Mouse (Mus musculus) MEL (cell line): ENCODE data around the gene E130114P18Rik. TPM values are rescaled to one million over a fixed set of nuclear protein-coding genes. Genes with fewer than 3 reads are reported as not detected.
A peak's percentile ranks its signal among the peaks of the same experiment; 100 is the strongest.

ENCODE experiments used
- DNase-seq: peaks from one replicate; pipeline ENCODE4 v3.0.0; 2011; ENCODE audit warnings: low read depth, low spot score
- H3K27ac ChIP-seq: 2 replicates; pipeline ENCODE4 v1.5.1; 2012; ENCODE audit warnings: low read depth, mild to moderate bottlenecking, control low read depth, low read length, moderate library complexity; ENCODE audit not compliant: control insufficient read depth
- H3K27me3 ChIP-seq, 2 experiments: fragments of 150-350 bp in 1 of 2; sonication (generic) in 1 of 2; 2 replicates each; pipeline ENCODE4 v1.6.1; 2012; ENCODE audit warnings: low read length in 2 of 2, mild to moderate bottlenecking in 2 of 2, improper control_type of control experiment in 1 of 2, moderate library complexity in 1 of 2; ENCODE audit not compliant: insufficient read depth in 2 of 2, control insufficient read depth in 1 of 2
- H3K36me3 ChIP-seq, 2 experiments: 2 replicates each; pipeline ENCODE4 v1.6.1; 2012 to 2014; ENCODE audit warnings: low read length in 2 of 2, improper control_type of control experiment in 1 of 2, inconsistent platforms in 1 of 2, mild to moderate bottlenecking in 1 of 2; ENCODE audit not compliant: insufficient read depth in 2 of 2, control insufficient read depth in 1 of 2
- H3K4me1 ChIP-seq, 2 experiments: fragments of 150-350 bp in 1 of 2; sonication (generic) in 1 of 2; 2 replicates each; pipeline ENCODE4 v1.6.1; 2012; ENCODE audit warnings: low read length in 2 of 2, improper control_type of control experiment in 1 of 2, mild to moderate bottlenecking in 1 of 2; ENCODE audit not compliant: insufficient read depth in 2 of 2, control insufficient read depth in 1 of 2
- H3K4me3 ChIP-seq, 2 experiments: fragments of 150-350 bp in 1 of 2; sonication (generic) in 1 of 2; 2 replicates each; pipeline ENCODE4 v1.5.1; 2012; ENCODE audit warnings: low read depth in 2 of 2, low read length in 2 of 2, mild to moderate bottlenecking in 2 of 2, moderate library complexity in 2 of 2, control low read depth in 1 of 2, improper control_type of control experiment in 1 of 2; ENCODE audit not compliant: control insufficient read depth in 1 of 2, insufficient read depth in 1 of 2
- H3K79me2 ChIP-seq: 2 replicates; pipeline ENCODE4 v1.6.1; 2012; ENCODE audit warnings: mild to moderate bottlenecking, low read length, moderate library complexity; ENCODE audit not compliant: control insufficient read depth, poor library complexity, insufficient read depth
- H3K9ac ChIP-seq: 2 replicates; pipeline ENCODE4 v1.6.1; 2012; ENCODE audit warnings: low read depth, mild to moderate bottlenecking, control low read depth, low read length, moderate library complexity; ENCODE audit not compliant: control insufficient read depth, poor library complexity, severe bottlenecking
- H3K9me3 ChIP-seq: fragments of 150-350 bp; sonication (generic); replicated peaks from 2 replicates; pipeline ENCODE4 v1.6.1; 2012; ENCODE audit warnings: mild to moderate bottlenecking, low read length, improper control_type of control experiment, moderate library complexity; ENCODE audit not compliant: insufficient read depth
- BHLHE40 ChIP-seq: IDR thresholded peaks from 2 replicates; pipeline ENCODE4 v1.6.1; 2012; ENCODE audit warnings: low read depth, mild to moderate bottlenecking, inconsistent platforms, low read length, improper control_type of control experiment, borderline replicate concordance
- CHD1 ChIP-seq: IDR thresholded peaks from 2 replicates; pipeline ENCODE4 v1.6.1; 2012; ENCODE audit warnings: low read depth, mild to moderate bottlenecking, inconsistent platforms, low read length, improper control_type of control experiment
- CHD2 ChIP-seq: IDR thresholded peaks from 2 replicates; pipeline ENCODE4 v1.6.1; 2011; ENCODE audit warnings: low read length, improper control_type of control experiment
- CTCF ChIP-seq, 3 experiments: IDR thresholded peaks in 2 of 3; conservative IDR thresholded peaks in 1 of 3; 2 replicates each; pipeline ENCODE4 v1.5.1; 2011 to 2012; ENCODE audit warnings: low read length in 3 of 3, low read depth in 2 of 3, mild to moderate bottlenecking in 2 of 3, improper control_type of control experiment in 1 of 3, inconsistent platforms in 1 of 3, mixed read lengths in 1 of 3, moderate library complexity in 1 of 3; ENCODE audit not compliant: control insufficient read depth in 1 of 3, insufficient read depth in 1 of 3, poor library complexity in 1 of 3, severe bottlenecking in 1 of 3
- E2F4 ChIP-seq: IDR thresholded peaks from 2 replicates; pipeline ENCODE4 v1.6.1; 2011; ENCODE audit warnings: low read depth, low read length, improper control_type of control experiment, borderline replicate concordance
- ELF1 ChIP-seq: IDR thresholded peaks from 2 replicates; pipeline ENCODE4 v1.6.1; 2014; ENCODE audit warnings: low read depth, mild to moderate bottlenecking, inconsistent platforms, low read length, improper control_type of control experiment, moderate library complexity
- EP300 ChIP-seq, 2 experiments: IDR thresholded peaks; 2 replicates each; pipeline ENCODE4 v1.6.1; 2011; ENCODE audit warnings: improper control_type of control experiment in 2 of 2, low read length in 2 of 2, low read depth in 1 of 2, mild to moderate bottlenecking in 1 of 2
- ETS1 ChIP-seq: IDR thresholded peaks from 2 replicates; pipeline ENCODE4 v1.6.1; 2012; ENCODE audit warnings: low read depth, mild to moderate bottlenecking, inconsistent platforms, low read length, improper control_type of control experiment, moderate library complexity
- GABPA ChIP-seq: IDR thresholded peaks from 2 replicates; pipeline ENCODE4 v1.6.1; 2012; ENCODE audit warnings: low read depth, mild to moderate bottlenecking, inconsistent platforms, low read length, improper control_type of control experiment, moderate library complexity
- GATA1 ChIP-seq: IDR thresholded peaks from 2 replicates; pipeline ENCODE4 v1.6.1; 2011; ENCODE audit warnings: low read depth, low read length, improper control_type of control experiment
- HCFC1 ChIP-seq: IDR thresholded peaks from 2 replicates; pipeline ENCODE4 v1.6.1; 2012; ENCODE audit warnings: low read depth, mild to moderate bottlenecking, inconsistent platforms, low read length, improper control_type of control experiment, moderate library complexity
- JUND ChIP-seq: IDR thresholded peaks from 2 replicates; pipeline ENCODE4 v1.6.1; 2011; ENCODE audit warnings: low read depth, mild to moderate bottlenecking, improper control_type of control experiment, low read length
- KAT2A ChIP-seq: conservative IDR thresholded peaks from 2 replicates; pipeline ENCODE4 v1.6.1; 2012; ENCODE audit warnings: low read depth, low read length, improper control_type of control experiment, inconsistent platforms
- MAFK ChIP-seq: IDR thresholded peaks from 2 replicates; pipeline ENCODE4 v1.6.1; 2011; ENCODE audit warnings: low read depth, mild to moderate bottlenecking, low read length, improper control_type of control experiment, borderline replicate concordance
- MAX ChIP-seq: IDR thresholded peaks from 2 replicates; pipeline ENCODE4 v1.6.1; 2011; ENCODE audit warnings: low read length, improper control_type of control experiment
- MAZ ChIP-seq: IDR thresholded peaks from 2 replicates; pipeline ENCODE4 v1.6.1; 2012; ENCODE audit warnings: low read depth, mild to moderate bottlenecking, inconsistent platforms, low read length, improper control_type of control experiment
- MEF2A ChIP-seq: IDR thresholded peaks from 2 replicates; pipeline ENCODE4 v1.6.1; 2014; ENCODE audit warnings: low read depth, mild to moderate bottlenecking, inconsistent platforms, low read length, improper control_type of control experiment; ENCODE audit not compliant: poor library complexity, insufficient replicate concordance, severe bottlenecking; ENCODE audit errors: extremely low read depth
- MXI1 ChIP-seq: IDR thresholded peaks from 2 replicates; pipeline ENCODE4 v1.6.1; 2011; ENCODE audit warnings: mild to moderate bottlenecking, low read depth, low read length, improper control_type of control experiment
- MYB ChIP-seq: IDR thresholded peaks from 2 replicates; pipeline ENCODE4 v1.6.1; 2011; ENCODE audit warnings: mild to moderate bottlenecking, low read depth, low read length, improper control_type of control experiment
- MYC ChIP-seq: IDR thresholded peaks from 2 replicates; pipeline ENCODE4 v1.6.1; 2011; ENCODE audit warnings: low read depth, mild to moderate bottlenecking, low read length, improper control_type of control experiment, moderate library complexity
- NELFE ChIP-seq: IDR thresholded peaks from 2 replicates; pipeline ENCODE4 v1.6.1; 2011; ENCODE audit warnings: low read depth, low read length, improper control_type of control experiment
- NRF1 ChIP-seq: IDR thresholded peaks from 2 replicates; pipeline ENCODE4 v1.6.1; 2014; ENCODE audit warnings: low read depth, mild to moderate bottlenecking, inconsistent platforms, low read length, improper control_type of control experiment, moderate library complexity; ENCODE audit not compliant: poor library complexity, insufficient read depth, severe bottlenecking
- POLR2A ChIP-seq, 2 experiments: IDR thresholded peaks; 2 replicates each; pipeline ENCODE4 v1.6.1; 2011 to 2012; ENCODE audit warnings: low read length in 2 of 2, mild to moderate bottlenecking in 2 of 2, control low read depth in 1 of 2, improper control_type of control experiment in 1 of 2, low read depth in 1 of 2, moderate library complexity in 1 of 2; ENCODE audit not compliant: control insufficient read depth in 1 of 2, insufficient read depth in 1 of 2, poor library complexity in 1 of 2
- POLR2AphosphoS2 ChIP-seq: IDR thresholded peaks from 2 replicates; pipeline ENCODE4 v1.6.1; 2011; ENCODE audit warnings: low read length, improper control_type of control experiment
- POLR2AphosphoS5 ChIP-seq: IDR thresholded peaks from 2 replicates; pipeline ENCODE4 v1.6.1; 2012; ENCODE audit warnings: low read depth, borderline replicate concordance, mild to moderate bottlenecking, inconsistent platforms, low read length, moderate library complexity, mixed read lengths
- RAD21 ChIP-seq: IDR thresholded peaks from 2 replicates; pipeline ENCODE4 v1.6.1; 2011; ENCODE audit warnings: mild to moderate bottlenecking, low read depth, low read length, improper control_type of control experiment
- RCOR1 ChIP-seq: IDR thresholded peaks from 2 replicates; pipeline ENCODE4 v1.6.1; 2012; ENCODE audit warnings: low read depth, mild to moderate bottlenecking, inconsistent platforms, low read length, improper control_type of control experiment
- SMC3 ChIP-seq: IDR thresholded peaks from 2 replicates; pipeline ENCODE4 v1.6.1; 2011; ENCODE audit warnings: low read depth, low read length, improper control_type of control experiment
- TAL1 ChIP-seq: IDR thresholded peaks from 2 replicates; pipeline ENCODE4 v1.6.1; 2012; ENCODE audit warnings: mild to moderate bottlenecking, inconsistent platforms, low read length, moderate library complexity, mixed read lengths
- TBP ChIP-seq: IDR thresholded peaks from 2 replicates; pipeline ENCODE4 v1.8.0; 2011; ENCODE audit warnings: low read depth, low read length, improper control_type of control experiment
- TCF12 ChIP-seq: IDR thresholded peaks from 2 replicates; pipeline ENCODE4 v1.6.1; 2014; ENCODE audit warnings: low read depth, mild to moderate bottlenecking, inconsistent platforms, low read length, improper control_type of control experiment, moderate library complexity
- UBTF ChIP-seq: IDR thresholded peaks from 2 replicates; pipeline ENCODE4 v1.6.1; 2012; ENCODE audit warnings: low read depth, mild to moderate bottlenecking, inconsistent platforms, low read length, improper control_type of control experiment, moderate library complexity, borderline replicate concordance; ENCODE audit not compliant: insufficient read depth
- USF1 ChIP-seq: IDR thresholded peaks from 2 replicates; pipeline ENCODE4 v1.6.1; 2014; ENCODE audit warnings: low read depth, mild to moderate bottlenecking, inconsistent platforms, low read length, improper control_type of control experiment, moderate library complexity
- USF2 ChIP-seq, 2 experiments: IDR thresholded peaks; 2 replicates each; pipeline ENCODE4 v1.6.1; 2011 to 2012; ENCODE audit warnings: improper control_type of control experiment in 2 of 2, low read length in 2 of 2, borderline replicate concordance in 1 of 2, inconsistent platforms in 1 of 2, low read depth in 1 of 2, mild to moderate bottlenecking in 1 of 2; ENCODE audit not compliant: insufficient read depth in 1 of 2
- ZC3H11A ChIP-seq: IDR thresholded peaks from 2 replicates; pipeline ENCODE4 v1.6.1; 2012; ENCODE audit warnings: low read depth, mild to moderate bottlenecking, inconsistent platforms, low read length, improper control_type of control experiment
- ZKSCAN1 ChIP-seq: IDR thresholded peaks from 2 replicates; pipeline ENCODE4 v1.6.1; 2012; ENCODE audit warnings: low read depth, mild to moderate bottlenecking, inconsistent platforms, low read length, improper control_type of control experiment, moderate library complexity
- ZMIZ1 ChIP-seq: IDR thresholded peaks from 2 replicates; pipeline ENCODE4 v1.6.1; 2012; ENCODE audit warnings: low read depth, mild to moderate bottlenecking, inconsistent platforms, low read length, improper control_type of control experiment, moderate library complexity
- ZNF384 ChIP-seq: IDR thresholded peaks from 2 replicates; pipeline ENCODE4 v1.6.1; 2012; ENCODE audit warnings: low read depth, mild to moderate bottlenecking, inconsistent platforms, low read length, improper control_type of control experiment
- polyA plus RNA-seq, 2 experiments: library from polyadenylated mRNA; stranded (reverse) in 1 of 2; unstranded in 1 of 2; fragments of >175 nt in 1 of 2; fragments of >200 nt in 1 of 2; gene quantifications; 2 replicates each; pipeline versions ENCODE4 v1.2.1 to v1.2.4; 2012; ENCODE audit warnings: low replicate concordance in 2 of 2, low read depth in 1 of 2; ENCODE audit not compliant: insufficient read length in 2 of 2, insufficient read depth in 1 of 2, missing spikeins in 1 of 2
- total RNA-seq: library from RNA; depleted of rRNA; stranded (reverse); fragments of 300-350 nt; gene quantifications from 2 replicates; pipeline ENCODE4 v1.2.3, GENCODE M21; 2012

Gene E130114P18Rik
- total and polyA plus RNA-seq, 3 experiments, result not detected

DNA sequence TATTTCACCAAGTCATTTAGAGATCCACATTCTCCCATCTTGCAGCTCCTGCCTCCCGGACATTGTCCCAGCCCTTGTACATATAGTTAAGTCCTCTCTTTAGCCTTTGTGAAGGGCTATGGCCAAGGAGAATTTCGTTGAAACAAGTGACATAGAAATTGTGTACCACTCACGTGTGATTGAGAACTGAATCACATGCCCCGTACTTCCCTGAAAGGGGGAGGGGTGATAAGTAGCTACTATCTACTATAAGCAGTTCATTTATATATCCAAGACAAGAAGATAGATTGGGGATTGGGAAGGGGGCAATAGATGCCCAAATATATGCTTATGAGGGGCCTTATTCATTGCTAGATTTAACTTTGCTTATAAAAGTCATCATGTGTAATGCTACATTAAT, 10.9 kb downstream of the E130114P18Rik start:
- Histone ChIP-seq H3K79me2 (no peaks in the 10 kb centered on the region), H3K9me3 (no peaks in the 10 kb centered on the region), H3K27me3 (no peaks in the 10 kb centered on the region), H3K4me1 (peaks cover 3 to 24% of the 10 kb centered on the region in 2 experiments), H3K27ac (peak overlapping the region; percentile 9), H3K36me3 (peaks cover 0 to 25% of the 10 kb centered on the region in 2 experiments; a peak in 2 of 4 replicates), H3K4me3 (peak overlapping the region; percentile 10 to 29; a peak in 2 of 4 replicates), H3K9ac (peak overlapping the region; percentile 2; the same call in 1 of the 2 replicates)
- no peak for DNase-seq
- TF ChIP-seq HCFC1 (no peak), CHD2 (no peak), RAD21 (no peak), TBP (no peak), CTCF (IDR thresholded peaks at IDR 0.05 in 2 of 3, conservative IDR thresholded peaks at IDR 0.05 in 1 of 3; ENCODE audit: control insufficient read depth in 1 of 3, insufficient read depth in 1 of 3, low read depth in 2 of 3, low read length in 3 of 3, poor library complexity in 1 of 3, severe bottlenecking in 1 of 3) (no peak), EP300 (IDR thresholded peaks at IDR 0.05; ENCODE audit: low read depth in 1 of 2, low read length in 2 of 2) (no peak), MYC (0 out of 2 replicates have a peak, but pooled peaks have one; percentile 56), MAFK (no peak), ZNF384 (no peak), MXI1 (peak; percentile 28; the same call in 1 of the 2 replicates), POLR2AphosphoS5 (no peak), ZMIZ1 (no peak), KAT2A (no peak), USF2 (IDR thresholded peaks at IDR 0.05; ENCODE audit: borderline replicate concordance in 1 of 2, insufficient read depth in 1 of 2, low read depth in 1 of 2, low read length in 2 of 2) (no peak), GABPA (no peak), POLR2A (IDR thresholded peaks at IDR 0.05; ENCODE audit: control insufficient read depth in 1 of 2, insufficient read depth in 1 of 2, low read depth in 1 of 2, low read length in 2 of 2, poor library complexity in 1 of 2) (no peak), TCF12 (no peak), ZKSCAN1 (no peak), CHD1 (no peak), MAX (peak; percentile 55), ZC3H11A (no peak), SMC3 (no peak), MYB (no peak), NRF1 (no peak), GATA1 (no peak), MAZ (no peak), ETS1 (no peak), USF1 (peak; percentile 70), RCOR1 (no peak), ELF1 (no peak), E2F4 (no peak), NELFE (no peak), BHLHE40 (peak; percentile 92), JUND (no peak), MEF2A (no peak), POLR2AphosphoS2 (no peak), UBTF (no peak), TAL1 (no peak)
